Mouse (Mus musculus) embryo, embryonic 10 days (tissue): ENCODE measurements around the gene Ofd1.

Experiments used
- DNase-seq: peaks from one replicate; pipeline ENCODE4 v3.0.0-alpha.2; 2015; ENCODE audit warnings: low spot score

Ofd1 gene

GRCm38 (mm10) chrX:166359927-166360440 lies 80.5 kb downstream of the Ofd1 start:
- DNase-seq, result no peak

GRCm38 (mm10) chrX:166358955-166359354 lies 81.5 kb downstream of the Ofd1 start:
- DNase-seq, result no peak

GRCm38 (mm10) chrX:166356276-166356675 lies 84.2 kb downstream of the Ofd1 start:
- DNase-seq, result no peak

- DNase-seq, result no peak
Measured at GRCm38 (mm10) chrX:166354913-166355312, 85.6 kb downstream of the Ofd1 start.

- DNase-seq, result no peak
Measured at GRCm38 (mm10) chrX:166353412-166353811, 87.1 kb downstream of the Ofd1 start.

GRCm38 (mm10) chrX:166351790-166352189 lies 88.7 kb downstream of the Ofd1 start:
- peak; percentile 59 for DNase-seq

- DNase-seq, result no peak
Measured at GRCm38 (mm10) chrX:166348634-166349033, 91.9 kb downstream of the Ofd1 start.

- DNase-seq, result no peak
Measured at GRCm38 (mm10) chrX:166348086-166348485, 92.4 kb downstream of the Ofd1 start.

DNA sequence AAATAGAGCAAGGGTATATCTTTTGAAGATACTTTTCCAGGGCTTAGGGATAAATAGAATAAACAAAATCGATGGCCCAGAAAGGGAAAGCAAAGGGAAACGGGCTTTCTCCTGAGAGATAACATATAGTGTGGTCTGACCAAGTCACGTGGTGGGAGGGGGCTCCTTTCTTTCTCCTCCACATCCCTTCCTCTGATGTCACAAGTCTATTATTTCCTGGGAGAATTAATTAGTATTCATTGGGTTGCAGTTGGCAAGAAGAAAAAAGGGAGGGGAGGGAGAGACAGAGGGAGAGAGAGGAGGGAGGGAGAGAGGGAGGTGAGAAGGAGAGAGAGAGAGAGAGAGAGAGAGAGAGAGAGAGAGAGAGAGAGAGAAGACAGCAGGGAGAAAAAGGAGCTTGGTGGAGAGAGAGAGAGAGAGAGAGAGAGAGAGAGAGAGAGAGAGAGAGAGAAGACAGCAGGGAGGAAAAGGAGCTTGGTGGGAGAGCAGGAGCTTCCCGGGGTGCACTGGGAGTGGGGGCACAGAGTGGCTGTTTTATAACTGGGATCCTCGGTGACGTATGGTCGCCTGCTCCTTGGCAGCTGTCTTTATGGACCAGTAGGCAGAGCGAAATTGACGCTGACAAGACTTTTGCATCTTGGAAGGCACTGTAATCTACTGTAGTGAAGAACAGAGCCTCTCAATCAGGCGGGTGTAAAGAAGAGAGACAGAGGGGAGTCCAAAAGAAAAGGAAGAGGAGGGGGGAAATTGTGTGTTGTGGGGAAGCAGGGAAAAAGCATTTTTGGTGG lies 96.1 kb downstream of the Ofd1 start:
- DNase-seq, result peak; percentile 39

- no peak for DNase-seq
Measured at GRCm38 (mm10) chrX:166341795-166342194, 98.7 kb downstream of the Ofd1 start.
